Comparison of ENCODE assay signal across 25 mouse cellular contexts in the genomic region with DNA sequence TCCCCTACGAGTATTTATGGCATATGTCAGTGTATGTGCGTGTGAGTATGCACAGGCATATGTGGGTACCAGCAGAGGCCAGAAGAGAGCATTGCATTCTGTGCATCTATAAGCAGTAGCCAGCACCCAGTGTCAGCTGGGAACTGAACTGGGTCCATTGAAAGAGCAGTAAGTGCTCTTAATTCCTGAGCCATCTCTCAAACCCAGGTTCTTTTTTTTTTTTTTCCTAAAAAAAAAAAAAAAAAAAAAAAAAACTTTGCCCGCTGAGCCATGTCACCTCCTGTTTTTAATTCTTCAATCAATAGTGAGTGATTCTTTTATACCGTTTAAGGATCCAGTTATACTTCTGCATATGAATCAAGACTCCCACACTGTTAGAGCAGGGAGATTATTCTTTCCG. TPM values are rescaled to one million over a fixed set of nuclear protein-coding genes. Genes with fewer than 3 reads are reported as not detected.
DNase-seq lines count a peak whose midpoint lies in the region; ATAC-seq and TF ChIP-seq lines count a peak whose summit lies in the region.
"Had no signal": no experiment of that assay in that cellular context is flagged by ENCODE, and none has a peak within 500 bp of the region (broad histone marks: within the 10 kb centered on the region; RNA-seq: fewer than 3 reads in every experiment).

No protein-coding gene starts in this region.

- no peak for ATAC-seq in intestine, postnatal 0 days
- ATAC-seq in intestine, embryonic 15.5 days, result no peak
- ATAC-seq in liver, postnatal 0 days, result no peak
- ATAC-seq in frontal cortex, adult (ENCODE audit: low TSS enrichment), result no peak
- ATAC-seq: activated CD4-positive, CD25-positive, alpha-beta regulatory T cell, adult 4 months; CD4-positive, CD25-positive, alpha-beta regulatory T cell, adult 4 months; forebrain, embryonic 13.5 days; forebrain, embryonic 15.5 days; forebrain, postnatal 0 days; Patski had no signal

- H3K9me3 ChIP-seq in intestine, postnatal 0 days (ENCODE audit: control insufficient read depth), result no peaks in the 10 kb centered on the region
- no peaks in the 10 kb centered on the region for H3K9me3 ChIP-seq in intestine, embryonic 15.5 days
- no peaks in the 10 kb centered on the region for H3K9me3 ChIP-seq in liver, postnatal 0 days (ENCODE audit: low read length)
- H3K9me3 ChIP-seq: embryonic facial prominence, embryonic 10.5 days; embryonic facial prominence, embryonic 12.5 days; forebrain, embryonic 13.5 days; forebrain, embryonic 15.5 days had no signal

- WGBS in intestine, postnatal 0 days, result 90% methylated on average over 5 of the region's 5 CpGs
- WGBS in intestine, embryonic 15.5 days, result 90% methylated on average over 5 of the region's 5 CpGs
- 83% methylated on average over 5 of the region's 5 CpGs for WGBS in liver, postnatal 0 days (ENCODE audit: insufficient replicate concordance)

- no peak for TF ChIP-seq EP300 in liver, postnatal 0 days (IDR thresholded peaks at IDR 0.05; ENCODE audit: low read depth)

- no peak overlapping the region for H3K4me2 ChIP-seq in intestine, postnatal 0 days (replicated peaks; ENCODE audit: low read depth)
- no peak overlapping the region for H3K4me2 ChIP-seq in intestine, embryonic 15.5 days (replicated peaks)
- H3K4me2 ChIP-seq in liver, postnatal 0 days (ENCODE audit: low read depth, low read length), result no peak overlapping the region
- H3K4me2 ChIP-seq: embryonic facial prominence, embryonic 12.5 days; forebrain, embryonic 13.5 days; forebrain, embryonic 15.5 days had no signal

- H3K4me1 ChIP-seq in intestine, postnatal 0 days (replicated peaks; ENCODE audit: control insufficient read depth, insufficient read depth, low read length), result no peaks in the 10 kb centered on the region
- no peaks in the 10 kb centered on the region for H3K4me1 ChIP-seq in intestine, embryonic 15.5 days (replicated peaks)
- no peaks in the 10 kb centered on the region for H3K4me1 ChIP-seq in liver, postnatal 0 days (ENCODE audit: insufficient read depth)
- H3K4me1 ChIP-seq: embryonic facial prominence, embryonic 10.5 days; embryonic facial prominence, embryonic 12.5 days; forebrain, embryonic 13.5 days; forebrain, embryonic 15.5 days had no signal

- H3K9ac ChIP-seq in intestine, postnatal 0 days (ENCODE audit: low read depth, low read length), result no peak overlapping the region
- H3K9ac ChIP-seq in intestine, embryonic 15.5 days, result no peak overlapping the region
- H3K9ac ChIP-seq in liver, postnatal 0 days (replicated peaks), result no peak overlapping the region
- H3K9ac ChIP-seq: embryonic facial prominence, embryonic 12.5 days; forebrain, embryonic 13.5 days; forebrain, embryonic 15.5 days; forebrain, postnatal 0 days had no signal

- 0 out of 2 replicates have a peak, but pooled peaks have one; percentile 18 for TF ChIP-seq CTCF in intestine, postnatal 0 days (IDR thresholded peaks at IDR 0.05; ENCODE audit: low read depth)
- TF ChIP-seq CTCF in liver, postnatal 0 days (IDR thresholded peaks at IDR 0.05; ENCODE audit: low read depth), result 0 out of 2 replicates have a peak, but pooled peaks have one; percentile 10

- H3K27me3 ChIP-seq in intestine, postnatal 0 days (replicated peaks; ENCODE audit: control insufficient read depth, insufficient read depth, low read length), result no peaks in the 10 kb centered on the region
- no peaks in the 10 kb centered on the region for H3K27me3 ChIP-seq in intestine, embryonic 15.5 days (replicated peaks)
- no peaks in the 10 kb centered on the region for H3K27me3 ChIP-seq in liver, postnatal 0 days (ENCODE audit: insufficient read depth, low read length)
- H3K27me3 ChIP-seq: embryonic facial prominence, embryonic 12.5 days; forebrain, embryonic 13.5 days; forebrain, embryonic 15.5 days; Patski had no signal

- no peak overlapping the region for H3K27ac ChIP-seq in intestine, postnatal 0 days (ENCODE audit: low read depth, low read length)
- no peak overlapping the region for H3K27ac ChIP-seq in intestine, embryonic 15.5 days
- H3K27ac ChIP-seq in liver, postnatal 0 days (ENCODE audit: low read depth), result no peak overlapping the region
- H3K27ac ChIP-seq: embryonic facial prominence, embryonic 10.5 days; embryonic facial prominence, embryonic 12.5 days; forebrain, embryonic 13.5 days; forebrain, embryonic 15.5 days had no signal

- no peaks in the 10 kb centered on the region; the same call in 1 of the 2 replicates for H3K36me3 ChIP-seq in intestine, postnatal 0 days (ENCODE audit: control insufficient read depth, insufficient read depth)
- H3K36me3 ChIP-seq in intestine, embryonic 15.5 days, result no peaks in the 10 kb centered on the region
- no peaks in the 10 kb centered on the region for H3K36me3 ChIP-seq in liver, postnatal 0 days (replicated peaks; ENCODE audit: insufficient read depth, low read length)
- H3K36me3 ChIP-seq: embryonic facial prominence, embryonic 10.5 days; embryonic facial prominence, embryonic 12.5 days; forebrain, embryonic 15.5 days had no signal

- no peak overlapping the region for H3K4me3 ChIP-seq in intestine, postnatal 0 days (ENCODE audit: low read depth, low read length)
- no peak overlapping the region for H3K4me3 ChIP-seq in intestine, embryonic 15.5 days (replicated peaks)
- no peak overlapping the region for H3K4me3 ChIP-seq in liver, postnatal 0 days (ENCODE audit: low read depth, low read length)
- H3K4me3 ChIP-seq: embryonic facial prominence, embryonic 10.5 days; embryonic facial prominence, embryonic 12.5 days; forebrain, embryonic 13.5 days; forebrain, embryonic 15.5 days had no signal

- DNase-seq in liver, postnatal 0 days, result no peak
- no peak for DNase-seq in liver
- DNase-seq: adrenal gland, adult 8-10 months; adrenal gland, postnatal 14 days; adrenal gland, postnatal 36 days; B cell, adult 2 months; cerebellum, adult 11-12 months; cerebellum, adult 2 months; cerebellum, adult 9-10 months; cerebellum, postnatal 10 days; cerebellum, postnatal 25 days; forebrain, postnatal 0 days had no signal

RNA-seq across cellular contexts. Expression of gene Ctss, which starts 6.8 kb away (rescaled TPM):
- polyA plus RNA-seq in intestine, postnatal 0 days (2015; fragmentation: Nextera tagmentation; extraction: Ambion mirVana), result 195 and 202 TPM in 2 replicates
- polyA plus RNA-seq in intestine, embryonic 15.5 days (2015; fragmentation: Nextera tagmentation; extraction: Ambion mirVana), result 28.2 and 29.6 TPM in 2 replicates
- polyA plus RNA-seq in liver, postnatal 0 days (2015; fragmentation: Nextera tagmentation; extraction: Ambion mirVana), result 89.4 and 92.8 TPM in 2 replicates
- polyA plus RNA-seq: Patski had no signal

RNA-seq across cellular contexts. Expression of gene Hormad1, which starts 26.1 kb away (rescaled TPM):
- polyA plus RNA-seq in intestine, postnatal 0 days (2015; fragmentation: Nextera tagmentation; extraction: Ambion mirVana), result not detected in 2 replicates
- polyA plus RNA-seq in intestine, embryonic 15.5 days (2015; fragmentation: Nextera tagmentation; extraction: Ambion mirVana), result not detected in 2 replicates
- not detected in 2 replicates for polyA plus RNA-seq in liver, postnatal 0 days (2015; fragmentation: Nextera tagmentation; extraction: Ambion mirVana)
- polyA plus RNA-seq: activated CD4-positive, CD25-positive, alpha-beta regulatory T cell, adult 4 months; CD4-positive, CD25-positive, alpha-beta regulatory T cell, adult 4 months; cerebellum, adult 2 months; cortical plate, adult 2 months; embryonic facial prominence, embryonic 10.5 days; embryonic facial prominence, embryonic 12.5 days; embryonic facial prominence, embryonic 14.5 days; forebrain, embryonic 11.5 days; forebrain, embryonic 13.5 days; forebrain, embryonic 15.5 days; forebrain, postnatal 0 days; Patski had no signal

RNA-seq across cellular contexts. Expression of gene Ctsk, which starts 34.3 kb away (rescaled TPM):
- polyA plus RNA-seq in intestine, postnatal 0 days (2015; fragmentation: Nextera tagmentation; extraction: Ambion mirVana), result 9.1 and 9.8 TPM in 2 replicates
- 8.5 and 9.5 TPM in 2 replicates for polyA plus RNA-seq in intestine, embryonic 15.5 days (2015; fragmentation: Nextera tagmentation; extraction: Ambion mirVana)
- polyA plus RNA-seq in liver, postnatal 0 days (2015; fragmentation: Nextera tagmentation; extraction: Ambion mirVana), result 2.0 and 2.3 TPM in 2 replicates
- polyA plus RNA-seq: activated CD4-positive, CD25-positive, alpha-beta regulatory T cell, adult 4 months had no signal

RNA-seq across cellular contexts. Expression of gene Golph3l, which starts 55.4 kb away (rescaled TPM):
- 26.9 and 27.6 TPM in 2 replicates for polyA plus RNA-seq in intestine, postnatal 0 days (2015; fragmentation: Nextera tagmentation; extraction: Ambion mirVana)
- 40.2 and 41.4 TPM in 2 replicates for polyA plus RNA-seq in intestine, embryonic 15.5 days (2015; fragmentation: Nextera tagmentation; extraction: Ambion mirVana)
- polyA plus RNA-seq in liver, postnatal 0 days (2015; fragmentation: Nextera tagmentation; extraction: Ambion mirVana), result 11.1 and 11.3 TPM in 2 replicates
